ENCODE assay signal across 11 mouse cellular contexts in genomic region chr1:181446591-181447114, GRCm38 (mm10).
DNase-seq lines count a peak whose midpoint lies in the region; ATAC-seq and TF ChIP-seq lines count a peak whose summit lies in the region.
"Had no signal": no experiment of that assay in that cellular context is flagged by ENCODE, and none has a peak within 500 bp of the region (broad histone marks: within the 10 kb centered on the region; RNA-seq: fewer than 3 reads in every experiment).

No protein-coding gene starts in this region.

- no peak overlapping the region for H3K4me2 ChIP-seq in limb, embryonic 14.5 days (replicated peaks; ENCODE audit: low read depth, low read length, severe bottlenecking)
- H3K4me2 ChIP-seq: liver, embryonic 13.5 days had no signal

- 62% methylated on average over 6 of the region's 6 CpGs for WGBS in limb, embryonic 14.5 days
- whole genome bisulfite sequencing in thymus, adult 2 months = 17% methylated on average over 6 of the region's 6 CpGs

- no peak for TF ChIP-seq POLR2A in brain, embryonic 14.5 days (IDR thresholded peaks at IDR 0.05; ENCODE audit: borderline replicate concordance, extremely low read depth, insufficient read depth, insufficient read length, poor library complexity, severe bottlenecking)
- TF ChIP-seq POLR2A in limb, embryonic 14.5 days (IDR thresholded peaks at IDR 0.05; ENCODE audit: borderline replicate concordance, extremely low read depth, insufficient read depth, insufficient read length) = no peak
- TF ChIP-seq POLR2A in thymus, adult 2 months (IDR thresholded peaks at IDR 0.05; ENCODE audit: control insufficient read depth, extremely low read depth, insufficient read depth, low read length, poor library complexity) = no peak

- H3K4me3 ChIP-seq in limb, embryonic 14.5 days (replicated peaks; ENCODE audit: low read length) = no peak overlapping the region
- H3K4me3 ChIP-seq in thymus, adult 2 months (ENCODE audit: control insufficient read depth, insufficient read depth, low read length) = no peak overlapping the region
- H3K4me3 ChIP-seq: liver, embryonic 13.5 days had no signal

- peaks cover 29% of the 10 kb centered on the region for H3K4me1 ChIP-seq in limb, embryonic 14.5 days (ENCODE audit: control insufficient read depth, insufficient read depth, low read length)
- H3K4me1 ChIP-seq in thymus, adult 2 months (replicated peaks; ENCODE audit: control insufficient read depth, insufficient read depth, low read length) = 0 out of 2 replicates have a peak, but pooled peaks cover 2% of the 10 kb centered on the region
- H3K4me1 ChIP-seq: liver, embryonic 13.5 days had no signal

- TF ChIP-seq CTCF in brain, embryonic 14.5 days (IDR thresholded peaks at IDR 0.05; ENCODE audit: borderline replicate concordance, extremely low read depth, insufficient read depth, insufficient read length) = no peak
- TF ChIP-seq CTCF in thymus, adult 2 months (IDR thresholded peaks at IDR 0.05; ENCODE audit: borderline replicate concordance, control insufficient read depth, extremely low read depth, insufficient read depth, low read length, poor library complexity) = no peak

- H3K9me3 ChIP-seq in limb, embryonic 14.5 days (ENCODE audit: control insufficient read depth, low read length) = no peaks in the 10 kb centered on the region
- H3K9me3 ChIP-seq: liver, embryonic 13.5 days had no signal

- no peaks in the 10 kb centered on the region for H3K36me3 ChIP-seq in limb, embryonic 14.5 days (ENCODE audit: control insufficient read depth, insufficient read depth, low read length)
- H3K36me3 ChIP-seq in thymus, adult 2 months (ENCODE audit: control insufficient read depth, insufficient read depth, low read length) = no peaks in the 10 kb centered on the region
- H3K36me3 ChIP-seq: liver, embryonic 13.5 days had no signal

- no peak overlapping the region for H3K9ac ChIP-seq in limb, embryonic 14.5 days (ENCODE audit: low read depth, low read length, severe bottlenecking)
- H3K9ac ChIP-seq: liver, embryonic 13.5 days had no signal

- H3K27me3 ChIP-seq in limb, embryonic 14.5 days (ENCODE audit: control insufficient read depth, insufficient read depth, low read length) = no peaks in the 10 kb centered on the region
- H3K27me3 ChIP-seq in thymus, adult 2 months (ENCODE audit: control insufficient read depth, insufficient read depth, low read length) = no peaks in the 10 kb centered on the region
- H3K27me3 ChIP-seq: liver, embryonic 13.5 days had no signal

- DNase-seq in frontal cortex, adult 2 months (ENCODE audit: extremely low spot score in 1 of 2, low spot score in 1 of 2) = peak; percentile 38 to 53
- no peak for DNase-seq in frontal cortex, postnatal 10 days (ENCODE audit: low spot score in 2 of 2)
- DNase-seq in kidney, adult 9 months = peak; percentile 61
- DNase-seq in kidney, postnatal 4 days = no peak
- DNase-seq in brain, embryonic 14.5 days (ENCODE audit: low read depth) = peak; percentile 92
- DNase-seq in limb, embryonic 14.5 days (ENCODE audit: low spot score) = peak; percentile 78
- DNase-seq in thymus, adult 2 months = no peak
- DNase-seq: liver, embryonic 13.5 days had no signal

- 0 out of 2 replicates have a peak, but pooled peaks have one; percentile 33 for ATAC-seq in limb, embryonic 14.5 days (ENCODE audit: low FRiP score, low read depth)
- ATAC-seq in erythroid progenitor cell, adult 5-6 weeks (replicated peaks; ENCODE audit: low FRiP score, poor library complexity, severe bottlenecking) = no peak
- ATAC-seq: activated CD4-positive, CD25-positive, alpha-beta regulatory T cell, adult 4 months; CD4-positive, CD25-positive, alpha-beta regulatory T cell, adult 4 months had no signal

- no peak overlapping the region; the same call in 1 of the 2 replicates for H3K27ac ChIP-seq in limb, embryonic 14.5 days (replicated peaks; ENCODE audit: low read depth, low read length)
- H3K27ac ChIP-seq in thymus, adult 2 months (ENCODE audit: control insufficient read depth, insufficient read depth, low read length) = no peak overlapping the region
- H3K27ac ChIP-seq: liver, embryonic 13.5 days had no signal

Comparison
In these comparisons a context has a peak if more than half of its experiments do, and no peak if none do; other contexts are left out.
1. DNase-seq: peak in frontal cortex, adult 2 months (2 of 2), kidney, adult 9 months (single experiment), brain, embryonic 14.5 days (single experiment) and limb, embryonic 14.5 days (single experiment); none in frontal cortex, postnatal 10 days (0 of 2), kidney, postnatal 4 days (0 of 2) and thymus, adult 2 months (single experiment).